Mouse (Mus musculus) heart, postnatal 36 days (tissue): ENCODE results near the gene Six4. TPM values are rescaled to one million over a fixed set of nuclear protein-coding genes. Genes with fewer than 3 reads are reported as not detected.
A peak's percentile ranks its signal among the peaks of the same experiment; 100 is the strongest.
"Not testable (repeated sequence)": the region's sequence is repeated elsewhere in the genome, so short reads cannot be mapped to it uniquely, and the experiment has no call there.

Source experiments
- DNase-seq, 2 experiments: peaks; one replicate each; pipeline ENCODE4 v3.0.0; 2021 to 2022
- intact Hi-C: fragments of 180-260 bp; cut with DNase I; formaldehyde crosslinking; loops from one replicate; pipeline ENCODE4 v1.15.1; 2025
- total RNA-seq, 2 experiments: library from RNA; stranded (reverse); gene quantifications; 2 replicates each; pipeline ENCODE4 v1.2.3; 2021

Six4 gene
- total RNA-seq, 2 experiments from 2014 or later, result 4.8 to 6.1 TPM

DNA sequence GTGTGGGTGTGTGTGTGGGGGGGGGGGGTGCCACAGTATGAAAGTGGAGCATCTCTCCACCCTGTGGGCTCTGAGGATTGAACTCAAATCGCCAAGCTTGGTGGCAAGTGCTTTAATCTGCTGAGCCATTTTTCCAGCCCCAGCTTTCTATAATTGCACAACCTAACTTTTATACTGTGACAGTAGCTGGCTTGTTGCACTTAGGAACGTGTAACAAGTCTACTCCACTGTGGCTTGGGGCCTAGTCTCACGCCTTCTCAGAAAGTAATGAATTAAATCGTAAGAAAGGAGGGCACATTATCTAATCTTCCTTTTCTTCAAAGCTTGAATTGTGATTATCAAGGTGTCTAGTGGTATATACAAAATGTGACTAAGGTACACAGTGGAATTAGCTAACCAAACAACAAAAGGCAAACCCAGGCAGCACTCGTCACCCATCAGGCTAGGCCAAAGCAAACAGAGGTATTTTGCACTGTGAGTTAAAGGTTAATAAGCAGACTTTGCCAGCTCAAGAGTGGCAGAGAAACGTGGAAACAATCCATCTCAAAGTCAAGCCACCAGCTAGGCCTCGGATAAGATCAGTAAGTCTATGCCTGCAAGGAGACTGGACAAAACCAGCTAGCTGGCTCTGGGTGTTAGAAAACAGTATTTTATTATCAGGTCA, 22.5 kb downstream of the Six4 start:
- DNase-seq, result no peak
- intact Hi-C loops, result no loop called here

DNA sequence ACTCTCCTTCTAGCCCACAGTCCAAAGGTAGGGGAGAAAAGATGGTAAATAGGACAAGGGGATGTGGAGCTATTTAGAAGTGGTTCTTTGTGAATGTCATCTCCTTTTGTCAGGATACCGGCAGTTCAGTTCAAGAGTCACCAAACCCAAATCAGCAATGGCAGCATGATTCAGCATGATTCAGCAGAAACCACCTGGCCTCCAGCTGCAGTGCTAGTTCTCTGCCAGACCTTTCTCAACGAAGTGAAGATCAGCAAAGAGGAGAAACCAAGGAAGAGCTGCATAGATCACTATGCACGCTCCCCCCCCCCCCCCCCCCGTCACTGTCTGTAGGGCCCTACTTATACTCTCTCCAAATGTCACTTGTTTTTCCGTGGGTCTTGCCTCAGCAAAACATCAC, 24.3 kb downstream of the Six4 start:
- intact Hi-C loops, result no loop called here
- DNase-seq, result no peak

DNA sequence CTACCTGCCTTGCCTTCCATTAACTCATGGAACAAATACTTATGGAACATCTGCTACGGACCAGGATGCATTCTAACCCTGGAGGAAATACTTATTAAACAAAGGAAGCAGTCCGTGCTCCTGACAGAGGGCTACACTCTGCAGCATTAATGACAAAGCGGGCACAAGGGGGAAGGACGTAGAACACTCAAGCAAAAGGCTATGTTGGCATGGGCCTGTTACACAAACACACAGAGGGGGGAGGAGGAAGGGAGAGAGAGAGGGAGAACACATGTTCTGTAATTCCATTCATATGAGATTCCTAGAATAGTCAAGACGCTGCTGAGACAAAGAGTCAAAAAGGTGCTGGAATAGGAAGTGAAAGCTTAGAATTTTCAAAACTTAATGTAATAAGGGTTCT, 24.8 kb downstream of the Six4 start:
- no peak for DNase-seq
- intact Hi-C loops, result no loop called here

DNA sequence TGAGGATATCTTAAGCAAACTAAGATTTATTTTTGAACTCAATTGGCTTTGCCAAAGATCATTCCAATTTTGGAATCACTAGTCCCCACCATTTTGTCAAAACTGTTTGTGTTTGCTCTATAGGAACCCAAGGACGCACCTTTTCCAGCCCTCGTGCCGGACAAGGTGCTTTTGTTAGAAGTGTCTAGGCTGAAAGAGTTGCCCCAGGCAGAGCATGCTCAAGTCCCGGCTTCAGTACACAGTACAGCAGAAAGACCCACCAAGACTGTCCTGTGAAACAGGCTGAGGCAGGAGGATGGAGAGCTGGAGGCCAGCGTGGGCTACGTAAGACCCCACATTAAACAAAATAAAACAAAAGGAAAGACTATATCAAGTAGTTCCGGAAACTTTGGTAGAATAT, 26.2 kb downstream of the Six4 start:
- DNase-seq, result no peak
- intact Hi-C loops, result no loop called here

DNA sequence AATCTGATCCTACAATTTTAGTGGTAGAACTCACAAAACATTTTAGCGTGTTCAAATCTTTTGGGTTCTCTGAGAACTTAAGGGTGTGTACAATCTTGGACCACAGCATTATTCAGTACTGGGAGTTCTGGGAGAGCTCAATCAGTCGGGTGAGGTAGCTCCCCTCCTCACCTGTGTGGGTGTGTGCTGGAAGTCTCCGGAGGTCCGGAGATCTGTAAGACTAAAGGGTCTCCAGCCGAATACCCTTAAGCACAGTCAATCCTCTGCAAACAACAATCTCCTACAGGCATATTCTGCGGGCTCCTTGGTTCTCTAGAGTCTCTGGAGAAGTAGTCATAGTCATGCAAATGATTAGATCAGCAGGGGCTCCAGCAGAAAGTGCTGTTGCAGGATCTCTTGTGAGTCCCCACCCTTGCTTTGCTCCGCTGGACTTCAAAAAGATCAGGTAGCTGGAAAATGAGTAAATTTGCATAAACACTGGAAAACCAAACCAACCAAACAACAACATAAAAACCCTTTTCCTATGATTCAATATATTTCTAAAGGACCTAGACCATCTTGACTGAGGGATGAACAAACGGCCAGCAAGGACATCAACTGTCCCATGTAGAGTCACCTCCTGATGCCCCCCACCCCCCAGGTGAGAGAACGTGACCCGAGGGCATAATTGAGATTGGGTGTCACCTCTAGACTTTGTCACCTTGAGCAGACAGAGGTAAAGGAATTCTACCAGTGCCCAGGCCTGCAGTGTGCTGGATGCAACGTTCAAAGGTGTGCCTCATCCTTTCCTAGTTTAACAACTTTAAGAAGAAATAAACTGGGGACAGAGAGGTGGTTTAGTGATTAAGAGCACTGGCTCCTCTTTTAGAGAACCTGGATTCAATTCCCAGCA, 27.3 kb downstream of the Six4 start:
- intact Hi-C loops, result no loop called here

DNA sequence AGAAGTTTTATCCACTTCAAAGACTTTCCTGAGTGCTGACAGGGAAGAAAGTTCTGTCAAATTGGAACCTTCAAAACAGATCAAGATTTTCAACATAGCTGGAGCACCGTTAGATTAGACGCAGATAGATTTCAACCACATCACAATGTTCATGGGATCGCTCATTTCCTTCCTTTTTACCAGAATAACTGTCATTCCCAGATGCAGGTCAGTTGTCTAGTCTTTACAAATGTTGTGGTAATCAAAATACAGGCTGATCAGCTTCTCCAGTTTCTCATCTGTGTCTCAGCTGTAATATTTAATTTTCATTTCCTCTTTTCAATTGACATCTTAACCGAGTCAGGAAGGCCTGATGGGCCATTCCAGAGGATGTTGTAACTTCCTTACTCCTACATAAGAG, 29.5 kb downstream of the Six4 start:
- no peak for DNase-seq
- intact Hi-C loops, result no loop called here

More for the DNA sequence above, 27.3 kb downstream of the Six4 start:
- DNase-seq, result no peak

DNA sequence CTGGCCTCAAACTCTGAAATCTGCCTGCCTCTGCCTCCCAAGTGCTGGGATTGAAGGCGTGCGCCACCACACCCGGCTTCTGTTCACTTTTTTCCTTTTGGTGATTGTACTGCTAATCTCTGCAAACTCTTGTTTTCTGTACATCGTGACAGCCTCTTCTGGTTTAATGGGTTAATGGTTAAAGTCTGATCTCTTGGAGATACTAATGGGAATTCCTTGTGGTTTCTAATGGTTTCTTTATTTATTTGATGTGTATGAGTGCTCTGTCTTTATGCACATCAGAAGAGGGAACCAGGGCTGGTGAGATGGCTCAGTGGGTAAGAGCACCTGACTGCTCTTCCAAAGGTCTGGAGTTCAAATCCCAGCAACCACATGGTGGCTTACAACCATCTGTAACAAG, 31.4 kb downstream of the Six4 start:
- DNase-seq, intact Hi-C loops: not testable (repeated sequence)

DNA sequence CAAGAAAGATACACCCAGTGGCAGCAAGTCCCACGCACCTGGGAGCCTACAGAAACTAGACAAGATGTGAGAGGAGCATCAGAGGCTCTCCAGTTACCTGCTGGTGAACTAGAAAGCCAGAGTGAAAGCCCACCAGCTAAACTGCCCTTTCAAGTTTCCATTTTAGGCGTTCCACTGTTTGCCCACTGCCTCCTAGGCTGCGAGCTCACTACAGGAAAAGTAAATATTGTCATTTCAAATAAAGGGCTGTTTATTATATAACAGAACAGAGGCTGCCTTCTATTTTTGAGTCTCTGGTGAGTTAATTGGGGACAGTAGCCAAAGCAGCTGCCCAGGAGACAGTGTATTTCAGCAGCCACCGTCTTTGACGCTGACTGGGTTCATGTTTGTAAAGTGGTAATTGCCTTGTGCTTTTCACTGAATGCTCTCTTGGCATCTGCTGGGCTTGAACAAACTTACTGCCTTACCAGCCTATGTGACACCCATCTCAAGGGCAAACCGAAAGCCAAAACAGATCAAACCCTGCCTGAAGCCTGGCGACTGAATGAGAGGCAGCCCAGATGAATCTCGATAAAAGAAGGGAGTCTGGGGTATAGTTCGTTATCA, 52.3 kb downstream of the Six4 start:
- intact Hi-C loops, result no loop called here
- DNase-seq, result no peak

DNA sequence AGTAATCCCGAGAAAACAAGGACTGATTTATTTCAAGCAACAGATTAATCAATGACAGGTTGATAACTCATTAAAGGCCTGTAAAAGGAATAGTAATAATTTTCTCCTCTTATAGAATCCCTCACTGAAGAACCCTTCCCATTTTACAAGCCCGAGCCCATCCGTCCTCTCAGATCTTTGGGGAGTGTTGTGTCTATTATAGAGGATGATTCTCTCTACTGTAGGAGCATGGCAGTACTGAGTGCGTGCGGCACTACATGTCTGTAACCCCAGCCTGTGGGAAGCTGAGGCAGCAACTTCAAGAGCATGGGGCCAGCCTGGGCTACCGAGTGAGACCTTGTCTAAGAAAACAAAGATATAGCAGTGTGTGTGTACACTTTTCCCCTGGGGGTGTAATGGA, 55.8 kb downstream of the Six4 start:
- no peak for DNase-seq
- intact Hi-C loops, result no loop called here

DNA sequence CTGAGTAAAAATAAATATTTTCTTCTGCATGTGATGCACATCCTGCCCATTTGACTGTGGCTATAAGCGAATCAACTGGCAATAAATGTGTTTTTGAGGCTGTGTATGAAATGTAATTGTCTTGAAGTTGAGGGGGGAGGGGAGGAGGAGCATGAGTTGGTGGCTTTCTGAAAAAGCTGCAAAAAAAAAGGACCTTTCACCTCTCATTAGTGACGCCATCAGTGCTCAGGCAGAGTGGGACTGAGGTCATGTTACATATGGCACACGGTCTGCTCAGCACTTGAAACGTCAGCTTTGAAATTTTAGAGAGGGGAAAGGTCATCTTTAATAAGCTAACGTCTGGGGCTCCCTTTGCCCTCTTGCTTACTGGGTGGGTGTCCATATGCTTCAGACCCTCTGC, 57.8 kb downstream of the Six4 start:
- intact Hi-C loops, result no loop called here
- no peak for DNase-seq

DNA sequence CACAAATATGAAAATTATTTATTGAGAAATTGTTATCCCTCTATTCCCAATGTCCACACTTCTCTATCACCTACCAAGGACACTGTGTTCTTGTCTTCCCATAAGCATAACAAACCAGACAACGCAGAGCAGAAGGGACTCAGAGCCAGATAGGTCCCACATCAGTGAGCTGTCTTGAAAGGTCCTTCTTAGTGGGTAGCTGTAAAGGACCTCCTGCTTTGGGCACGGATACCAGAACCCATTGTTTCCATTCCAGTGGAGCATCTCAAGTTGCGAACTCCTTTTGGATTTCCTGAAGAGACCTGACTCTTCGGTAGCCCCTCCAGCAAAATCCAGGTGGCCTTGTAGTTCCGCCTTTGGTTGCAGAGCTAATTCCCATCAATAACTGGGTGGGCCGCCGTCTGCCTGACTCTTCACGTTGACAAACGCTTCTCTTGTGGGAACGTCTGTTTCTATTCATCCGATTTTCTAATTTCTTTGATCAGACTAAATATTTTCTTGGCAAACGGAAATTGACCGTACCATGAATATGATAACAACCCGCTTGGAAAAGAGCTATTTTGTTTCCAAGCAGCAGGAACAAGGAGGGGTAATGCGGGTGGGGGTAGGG, 58.6 kb downstream of the Six4 start:
- DNase-seq, result no peak
- intact Hi-C loops, result no loop called here

DNA sequence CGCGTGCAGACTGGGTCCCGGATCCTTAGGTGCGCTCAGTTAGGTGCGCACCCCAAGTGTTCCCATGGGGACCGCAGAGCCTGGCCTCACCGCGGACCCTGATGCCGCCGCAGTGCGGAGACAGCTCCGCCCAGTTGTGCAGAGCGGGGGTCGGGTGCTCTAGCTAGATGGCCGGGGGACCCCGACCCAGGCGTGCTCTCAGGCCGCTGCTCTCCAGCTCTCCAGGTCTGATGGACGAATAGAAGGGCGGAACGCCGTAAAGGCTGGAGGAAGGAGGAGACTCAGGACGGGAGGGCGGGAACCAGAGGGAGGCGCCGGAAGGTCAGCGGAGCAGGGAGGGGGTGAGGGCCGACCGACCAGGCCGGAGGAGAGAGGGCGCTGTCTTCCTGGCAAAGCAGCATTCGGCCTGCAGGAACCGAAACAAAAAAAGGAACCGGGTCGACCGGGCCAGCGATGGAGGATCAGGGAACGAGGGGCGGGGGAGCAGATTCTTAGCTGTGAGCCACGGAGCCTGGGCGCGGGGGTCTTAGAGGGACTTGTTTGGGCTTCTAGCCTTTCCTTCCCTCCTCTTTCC, 59.5 kb downstream of the Six4 start, which contains the start of gene Six1:
Gene Six1, minus strand, starts transcription at position 220 of the 574 bp plus-strand sequence.
- DNase-seq, result peak; percentile 72 to 80
- intact Hi-C loops, result no loop called here

DNA sequence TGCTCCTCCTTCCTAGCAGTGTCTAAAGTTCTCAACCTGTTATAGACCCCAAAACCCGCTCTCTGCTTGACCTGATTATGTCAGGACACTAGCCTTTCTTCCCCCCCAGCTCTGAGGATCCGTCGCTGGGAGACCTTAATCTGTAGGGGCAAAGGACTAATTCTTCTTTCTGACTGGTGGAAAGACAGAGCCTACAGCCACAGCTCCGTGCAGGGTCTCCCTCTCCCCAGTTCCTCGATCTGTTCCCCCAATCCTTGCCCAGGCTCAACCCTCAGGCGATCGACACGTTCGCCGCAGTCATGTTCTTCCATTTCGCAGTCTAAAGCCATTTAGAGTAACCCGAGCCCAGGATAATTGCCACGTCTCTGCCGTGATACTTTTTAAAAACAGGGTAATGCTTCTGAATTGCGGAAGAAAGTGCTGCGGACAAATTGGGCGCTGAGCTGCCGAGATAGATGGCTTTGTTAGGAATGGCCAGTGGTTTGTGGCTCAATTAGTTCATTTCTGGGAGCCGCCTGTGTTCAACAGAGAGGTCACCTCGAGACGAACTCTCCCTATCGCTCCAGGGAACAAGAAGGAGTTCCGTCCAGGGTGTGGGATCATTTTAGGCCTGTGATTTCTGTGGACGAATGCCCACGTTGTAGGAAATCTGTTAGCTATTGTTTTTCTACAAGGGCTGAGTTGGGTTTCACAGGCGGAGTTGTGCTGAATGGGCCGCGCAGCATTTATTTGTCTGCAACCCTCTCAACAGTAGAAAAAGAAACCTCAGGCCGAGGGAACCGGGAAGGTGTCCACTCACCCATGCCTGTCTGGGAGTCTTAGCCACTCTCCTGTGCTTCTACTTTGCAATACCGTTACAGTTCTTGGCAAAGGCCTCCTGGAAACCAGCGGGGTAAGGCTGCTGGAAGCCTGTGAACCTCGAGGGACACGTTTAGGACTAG, 60.3 kb downstream of the Six4 start:
- intact Hi-C loops, result no loop called here
- DNase-seq, result no peak

DNA sequence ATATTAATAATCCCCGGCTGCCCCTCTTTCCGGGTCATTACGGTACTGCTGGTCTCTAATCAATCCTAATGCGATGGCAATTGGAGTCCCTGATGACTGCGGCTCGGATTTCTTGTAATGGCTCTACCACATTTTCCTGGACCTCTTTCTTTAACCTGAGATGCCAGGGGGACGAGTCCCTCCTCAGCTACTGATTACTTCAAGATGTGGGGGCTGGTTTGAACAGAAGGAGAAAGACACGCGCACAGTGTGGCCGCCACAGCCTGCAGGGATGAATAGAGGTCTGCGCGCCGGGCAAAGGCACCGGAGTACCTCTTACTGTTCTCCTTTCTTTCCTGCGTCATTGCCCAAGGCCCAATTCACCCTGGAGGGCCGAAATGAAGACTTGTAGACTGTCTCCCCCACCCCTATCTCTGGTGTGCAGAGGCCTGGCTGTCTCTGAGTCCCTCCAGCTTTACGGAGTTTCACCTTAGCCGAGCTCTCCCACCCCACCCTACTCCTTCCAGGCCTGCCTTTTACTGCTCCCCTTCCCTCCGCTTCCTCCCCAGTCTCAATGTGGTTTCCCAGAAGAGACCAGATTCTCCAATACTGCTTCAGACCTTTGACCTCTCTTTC, 61.1 kb downstream of the Six4 start:
- no peak for DNase-seq
- intact Hi-C loops, result no loop called here

DNA sequence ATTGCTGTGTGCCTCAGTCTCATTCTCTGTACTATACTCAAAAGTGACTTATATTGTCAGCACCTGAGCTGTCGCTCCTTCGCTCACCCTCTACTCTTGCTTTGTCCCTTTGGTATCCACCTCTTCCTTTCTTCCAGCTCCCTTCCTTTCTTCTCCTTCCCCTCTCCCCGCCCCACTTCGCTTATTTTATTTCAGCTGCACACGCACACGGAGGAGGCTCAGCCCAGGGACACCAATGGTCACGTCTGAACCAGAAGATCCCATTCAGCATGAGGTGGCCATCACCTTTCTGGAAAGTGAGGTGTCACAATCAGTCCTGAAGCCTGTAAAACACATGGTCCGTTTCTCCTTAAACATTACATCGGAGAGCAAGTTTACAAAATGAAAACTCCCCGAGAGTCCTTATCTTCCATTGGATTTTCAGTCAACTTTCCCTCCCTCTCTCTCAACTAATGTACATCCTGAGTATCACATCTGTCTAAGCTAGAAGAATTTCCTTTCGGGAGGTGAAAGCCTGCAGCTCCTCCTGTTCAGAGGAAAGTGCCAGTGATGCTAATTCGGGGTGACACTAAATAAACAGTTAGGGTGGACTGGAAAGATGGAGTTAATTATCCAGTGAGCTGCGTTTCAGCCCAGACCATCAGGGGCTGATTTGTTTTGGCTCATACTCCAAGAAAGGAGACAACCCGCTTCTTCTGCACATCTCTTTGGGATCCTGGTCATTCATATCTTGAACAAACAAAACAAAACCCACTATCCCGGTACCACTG, 62.3 kb downstream of the Six4 start:
- DNase-seq, result no peak
- intact Hi-C loops, result no loop called here

DNA sequence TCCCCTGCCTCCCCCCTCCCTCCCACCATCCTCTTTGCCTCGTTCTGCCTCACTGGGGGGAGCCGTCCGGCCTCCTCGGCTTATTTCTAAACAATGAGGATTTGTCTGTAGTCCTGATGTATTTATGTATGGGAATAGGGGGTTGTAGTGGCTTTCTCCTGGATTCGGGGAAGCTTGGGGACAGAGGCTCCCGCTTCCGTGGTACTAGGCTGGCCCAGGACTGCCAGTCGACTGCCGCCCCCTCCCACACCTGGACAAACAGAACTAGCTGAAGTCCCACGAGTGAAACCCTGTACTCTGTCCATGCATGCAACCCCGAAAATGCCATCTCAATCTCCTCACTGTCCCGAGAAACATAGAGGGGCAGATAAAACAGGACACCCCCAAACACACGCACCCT, 63.0 kb downstream of the Six4 start:
- no peak for DNase-seq
- intact Hi-C loops, result no loop called here
